Mouse (Mus musculus) ES-Bruce4 (cell line): ENCODE data around the gene Mboat2.
A peak's percentile ranks its signal among the peaks of the same experiment; 100 is the strongest.

Experiments used
- CTCF ChIP-seq: IDR thresholded peaks from one replicate; pipeline ENCODE4 v1.8.1; 2011; ENCODE audit warnings: low read depth, low read length
- EP300 ChIP-seq: IDR thresholded peaks from 2 replicates; pipeline ENCODE4 v1.6.1; 2011; ENCODE audit warnings: low read depth, low read length; ENCODE audit not compliant: insufficient read depth
- POLR2A ChIP-seq: IDR thresholded peaks from one replicate; pipeline ENCODE4 v1.8.1; 2011; ENCODE audit warnings: low read length; ENCODE audit not compliant: insufficient read depth

- TF ChIP-seq CTCF (peak; percentile 90), POLR2A (no peak), EP300 (no peak)
Observed at GRCm38 (mm10) chr12:24950376-24951046, 119.8 kb downstream of the Mboat2 start.
